Mouse (Mus musculus) midbrain, embryonic 12.5 days (tissue): Measurements from ENCODE around the gene Samd1. TPM values are rescaled to one million over a fixed set of nuclear protein-coding genes. Genes with fewer than 3 reads are reported as not detected.

Experiments
- ATAC-seq: fragments of 200-750 bp; cut with Nextera tagmentation; 2 replicates; pipeline ENCODE4 v1.8.0; 2017; ENCODE audit warnings: low read depth, moderate TSS enrichment, moderate library complexity; ENCODE audit not compliant: low FRiP score
- H3K27ac ChIP-seq: fragments of 300-500 bp; sonication (generic); replicated peaks from 2 replicates; pipeline ENCODE4 v1.5.1; 2016; ENCODE audit warnings: mild to moderate bottlenecking
- H3K27me3 ChIP-seq: fragments of 300-500 bp; sonication (generic); 2 replicates; pipeline ENCODE4 v1.6.1; 2016; ENCODE audit warnings: mild to moderate bottlenecking
- H3K36me3 ChIP-seq: fragments of 300-500 bp; sonication (generic); 2 replicates; pipeline ENCODE4 v1.6.1; 2016
- H3K4me1 ChIP-seq: fragments of 300-500 bp; sonication (generic); 2 replicates; pipeline ENCODE4 v1.6.1; 2016
- H3K4me2 ChIP-seq: fragments of 300-500 bp; sonication (generic); replicated peaks from 2 replicates; pipeline ENCODE4 v1.6.1; 2016; ENCODE audit warnings: mild to moderate bottlenecking, moderate library complexity
- H3K4me3 ChIP-seq: fragments of 300-500 bp; sonication (generic); 2 replicates; pipeline ENCODE4 v1.5.1; 2016; ENCODE audit warnings: mild to moderate bottlenecking
- H3K9ac ChIP-seq: fragments of 300-500 bp; sonication (generic); replicated peaks from 2 replicates; pipeline ENCODE4 v1.6.1; 2016; ENCODE audit warnings: mild to moderate bottlenecking, moderate library complexity
- H3K9me3 ChIP-seq: fragments of 300-500 bp; sonication (generic); 2 replicates; pipeline ENCODE4 v1.6.1; 2016; ENCODE audit warnings: mild to moderate bottlenecking
- WGBS: fragments of 180-500 bp; shearing (Covaris S2); methylation state at CpG from one replicate; pipeline ENCODE4 v1.1.7; 2016; 5-methylcytosine and 5-hydroxymethylcytosine counted together
- polyA plus RNA-seq: library from polyadenylated mRNA; unstranded; fragments of >200 nt; fragmentation: Nextera tagmentation; extraction: Ambion mirVana; gene quantifications from 2 replicates; pipeline ENCODE4 v1.2.1, GENCODE M21; 2016

Gene Samd1
- polyA plus RNA-seq: 7.7 and 9.7 TPM in 2 replicates

DNA sequence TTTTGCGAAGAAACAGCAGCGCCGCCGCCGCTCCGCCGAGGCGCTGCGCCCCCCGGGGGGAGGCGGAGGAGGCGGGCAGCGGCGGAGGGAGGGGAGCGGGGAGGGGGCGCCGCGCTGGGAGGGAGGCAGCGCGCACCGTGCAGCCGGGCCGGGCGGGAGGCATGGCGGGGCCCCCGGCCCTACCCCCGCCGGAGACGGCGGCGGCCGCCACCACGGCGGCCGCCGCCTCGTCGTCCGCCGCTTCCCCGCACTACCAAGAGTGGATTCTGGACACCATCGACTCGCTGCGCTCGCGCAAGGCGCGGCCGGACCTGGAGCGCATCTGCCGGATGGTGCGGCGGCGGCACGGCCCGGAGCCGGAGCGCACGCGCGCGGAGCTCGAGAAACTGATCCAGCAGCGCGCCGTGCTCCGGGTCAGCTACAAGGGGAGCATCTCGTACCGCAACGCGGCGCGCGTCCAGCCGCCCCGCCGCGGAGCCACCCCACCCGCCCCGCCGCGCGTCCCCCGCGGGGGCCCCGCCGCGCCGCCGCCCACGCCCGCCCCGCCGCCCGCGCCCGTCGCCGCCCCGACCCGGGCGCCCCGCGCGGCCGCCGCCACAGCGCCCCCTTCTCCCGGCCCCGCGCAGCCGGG is at the start of gene Samd1:
TSS of gene Samd1 (plus strand) at position 162 of the 631 bp plus-strand sequence.
- ATAC-seq: peak; percentile 9; the same call in 1 of the 2 replicates
- Histone ChIP-seq H3K36me3 (peaks cover 21% of the 10 kb centered on the region), H3K4me2 (peak within 1 kb of the TSS; percentile 86), H3K27me3 (peaks cover 37% of the 10 kb centered on the region), H3K27ac (peak within 1 kb of the TSS; percentile 97), H3K4me3 (peak within 1 kb of the TSS; percentile 86), H3K9me3 (no peaks in the 10 kb centered on the region), H3K9ac (peak within 1 kb of the TSS; percentile 87), H3K4me1 (peaks cover 31% of the 10 kb centered on the region)
- no CpG with 5 or more reads among the region's 112 CpGs for WGBS

DNA sequence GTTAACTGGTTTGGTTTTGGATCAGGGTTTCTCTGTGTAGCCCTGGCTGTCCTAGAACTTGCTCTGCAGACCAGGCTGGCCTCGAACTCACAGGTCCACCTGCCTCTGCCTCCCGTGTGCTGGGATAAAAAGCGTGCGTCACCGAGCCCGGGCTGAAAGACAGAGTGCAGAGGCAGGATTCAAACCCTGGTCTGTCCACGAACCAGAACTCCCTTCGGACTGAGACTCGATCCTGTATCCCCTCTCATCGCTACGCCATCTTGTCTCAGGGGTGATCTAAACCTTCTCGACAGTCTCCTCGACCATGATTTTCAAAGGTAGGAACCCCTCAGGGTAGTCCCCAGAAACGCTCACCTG is 42.7 kb upstream of the Samd1 start:
- ATAC-seq: no peak
- no peaks in the 10 kb centered on the region for H3K36me3 ChIP-seq
- H3K27ac ChIP-seq: 0 out of 2 replicates have a peak overlapping the region, but pooled peaks have one; percentile 11
- peaks cover 17% of the 10 kb centered on the region for H3K4me1 ChIP-seq
- 2% methylated on average over 14 of the region's 14 CpGs for WGBS
- peak overlapping the region; percentile 59 for H3K4me3 ChIP-seq
- no peaks in the 10 kb centered on the region for H3K9me3 ChIP-seq
- no peak overlapping the region; the same call in 1 of the 2 replicates for H3K9ac ChIP-seq
- no peaks in the 10 kb centered on the region for H3K27me3 ChIP-seq
- H3K4me2 ChIP-seq: peak overlapping the region; percentile 82

DNA sequence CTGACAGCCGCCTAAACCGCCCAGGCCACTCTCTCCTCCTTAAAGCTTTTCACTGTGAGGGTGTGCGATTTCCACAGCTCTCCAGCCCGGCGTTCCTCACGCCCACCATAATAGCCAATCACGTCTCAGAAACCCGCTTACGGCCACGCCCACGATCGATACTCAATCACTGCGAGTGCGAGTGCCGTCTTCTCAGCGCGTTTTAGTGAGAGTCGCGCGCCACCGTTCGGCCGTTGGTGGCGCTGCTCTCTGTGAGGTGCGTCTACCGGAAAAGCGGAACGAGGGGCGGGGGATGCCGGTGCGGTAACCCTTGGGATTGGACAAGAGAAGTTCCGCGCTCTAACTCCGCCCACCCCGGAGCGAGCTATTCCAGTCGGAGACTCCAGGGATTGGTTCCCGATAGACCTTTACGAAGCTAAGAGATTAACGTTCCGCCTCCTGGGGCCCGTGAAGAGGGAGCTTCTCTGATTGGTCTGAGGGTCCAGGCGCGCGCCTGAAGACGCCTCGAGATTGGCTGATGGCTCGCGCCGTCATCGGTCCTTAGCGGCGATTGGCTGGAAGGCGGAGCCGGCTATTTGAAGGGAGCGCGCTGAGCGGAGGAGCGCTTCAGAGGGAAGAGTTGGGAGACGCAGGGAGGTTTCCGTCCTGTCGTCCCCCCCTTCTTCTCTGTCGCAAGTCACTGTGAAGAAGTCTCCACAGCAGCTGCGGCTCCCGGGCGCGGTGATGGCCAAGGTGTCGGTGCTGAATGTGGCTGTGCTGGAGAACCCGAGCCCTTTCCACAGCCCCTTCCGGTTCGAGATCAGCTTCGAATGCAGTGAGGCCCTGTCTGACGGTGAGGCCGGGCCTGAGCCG is 42.1 kb upstream of the Samd1 start, which contains the start of the genes Gm10644 and Asf1b:
TSS of gene Gm10644 (minus strand) at position 100 of the 852 bp plus-strand sequence.
TSS of gene Asf1b (plus strand) at position 402 of the 852 bp plus-strand sequence.
- Histone ChIP-seq H3K4me3 (peak within 1 kb of the TSS; percentile 59), H3K9ac (peak within 1 kb of the TSS; percentile 62), H3K27me3 (no peaks in the 10 kb centered on the region), H3K36me3 (no peaks in the 10 kb centered on the region), H3K4me2 (peak within 1 kb of the TSS; percentile 82), H3K27ac (0 out of 2 replicates have a peak within 1 kb of the TSS, but pooled peaks have one; percentile 11), H3K4me1 (peaks cover 17% of the 10 kb centered on the region), H3K9me3 (no peaks in the 10 kb centered on the region)
- ATAC-seq: peak; percentile 99
- under 1% methylated on average over 75 of the region's 75 CpGs for WGBS

DNA sequence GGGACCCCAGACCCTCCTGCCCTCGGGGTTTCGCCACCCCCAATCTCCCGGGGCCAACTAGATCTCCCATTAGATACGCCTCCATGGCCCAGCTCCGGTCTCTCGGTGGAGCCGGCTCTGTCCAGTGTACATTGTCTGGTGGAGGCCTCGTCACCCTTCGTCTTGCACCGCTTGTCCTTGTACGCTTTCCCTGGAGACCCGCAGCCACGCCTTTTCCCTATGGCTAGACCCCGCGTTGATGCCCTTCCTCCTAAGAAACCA is 41.6 kb upstream of the Samd1 start:
- ATAC-seq: no peak
- H3K27ac ChIP-seq: no peak overlapping the region
- peak overlapping the region; percentile 82 for H3K4me2 ChIP-seq
- no peaks in the 10 kb centered on the region for H3K36me3 ChIP-seq
- no peaks in the 10 kb centered on the region for H3K27me3 ChIP-seq
- H3K9ac ChIP-seq: peak overlapping the region; percentile 62
- no peaks in the 10 kb centered on the region for H3K9me3 ChIP-seq
- WGBS: 2% methylated on average over 15 of the region's 15 CpGs
- H3K4me1 ChIP-seq: peaks cover 17% of the 10 kb centered on the region
- H3K4me3 ChIP-seq: peak overlapping the region; percentile 59

DNA sequence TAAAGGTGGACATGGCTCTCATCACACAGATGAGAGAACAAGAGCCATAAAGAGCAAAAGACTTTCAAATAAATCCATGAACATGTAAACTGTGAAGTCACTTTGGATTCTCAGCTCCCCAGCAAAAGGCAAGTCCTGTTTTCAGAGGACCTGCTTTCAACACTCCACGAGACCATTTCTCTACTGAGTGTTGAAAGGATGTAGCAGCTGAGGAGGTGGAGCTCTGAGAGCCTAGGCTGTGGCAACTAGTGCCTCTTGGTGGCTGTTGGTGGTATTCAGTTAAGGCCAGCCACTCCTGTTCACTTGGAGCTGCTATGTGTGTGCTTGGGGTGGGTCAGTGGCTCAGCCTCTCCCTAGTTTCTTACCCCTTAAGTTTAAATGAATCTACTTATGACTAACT is 40.7 kb upstream of the Samd1 start:
- WGBS: 43% methylated on average over 1 of the region's 1 CpGs
- no peaks in the 10 kb centered on the region for H3K9me3 ChIP-seq
- no peak for ATAC-seq

DNA sequence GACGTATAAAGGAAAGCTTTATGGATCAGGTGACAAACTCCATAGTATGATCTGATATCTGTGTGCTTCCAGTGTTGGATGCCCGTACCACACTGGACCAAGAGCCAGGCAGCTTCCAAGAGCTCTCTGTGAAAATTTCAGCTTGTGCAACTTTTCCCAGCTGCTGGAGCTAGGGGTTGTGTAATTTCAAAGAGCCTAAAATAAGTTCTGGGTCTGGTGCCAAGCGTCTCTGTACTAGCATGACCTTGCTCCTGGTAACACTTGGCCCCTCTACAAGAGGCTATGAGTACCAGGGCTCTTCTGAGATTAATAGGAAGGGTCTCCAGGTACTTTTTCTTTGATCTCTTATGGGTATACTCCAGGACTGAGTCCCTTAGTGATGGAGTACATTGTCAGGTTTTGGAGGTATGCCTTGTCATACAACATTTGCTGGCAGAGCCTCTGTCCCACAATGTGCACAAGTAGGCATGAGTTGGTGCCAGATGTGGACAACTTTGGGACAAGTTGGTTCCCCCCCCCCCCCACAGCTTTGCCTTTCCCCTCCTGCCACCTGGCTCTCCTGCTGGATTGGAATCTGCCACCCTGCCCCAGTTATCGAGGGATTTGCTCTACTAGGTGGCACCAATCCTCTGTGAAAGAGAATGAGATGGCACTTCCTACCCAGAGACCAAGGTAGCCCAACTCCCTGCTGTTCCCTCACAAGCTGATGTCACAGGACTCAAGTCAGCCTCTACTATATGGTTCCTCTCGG is 33.3 kb upstream of the Samd1 start:
- Histone ChIP-seq H3K9ac (no peak overlapping the region), H3K36me3 (peaks cover 31% of the 10 kb centered on the region), H3K4me3 (no peak overlapping the region), H3K27ac (no peak overlapping the region), H3K9me3 (no peaks in the 10 kb centered on the region), H3K27me3 (no peaks in the 10 kb centered on the region), H3K4me2 (no peak overlapping the region), H3K4me1 (no peaks in the 10 kb centered on the region)
- WGBS: 94% methylated on average over 5 of the region's 5 CpGs
- ATAC-seq: no peak

More for the DNA sequence above, 40.7 kb upstream of the Samd1 start:
- Histone ChIP-seq H3K27me3 (no peaks in the 10 kb centered on the region), H3K27ac (no peak overlapping the region), H3K4me1 (peaks cover 17% of the 10 kb centered on the region), H3K9ac (peak overlapping the region; percentile 62), H3K4me3 (peak overlapping the region; percentile 59), H3K4me2 (peak overlapping the region; percentile 82), H3K36me3 (no peaks in the 10 kb centered on the region)

DNA sequence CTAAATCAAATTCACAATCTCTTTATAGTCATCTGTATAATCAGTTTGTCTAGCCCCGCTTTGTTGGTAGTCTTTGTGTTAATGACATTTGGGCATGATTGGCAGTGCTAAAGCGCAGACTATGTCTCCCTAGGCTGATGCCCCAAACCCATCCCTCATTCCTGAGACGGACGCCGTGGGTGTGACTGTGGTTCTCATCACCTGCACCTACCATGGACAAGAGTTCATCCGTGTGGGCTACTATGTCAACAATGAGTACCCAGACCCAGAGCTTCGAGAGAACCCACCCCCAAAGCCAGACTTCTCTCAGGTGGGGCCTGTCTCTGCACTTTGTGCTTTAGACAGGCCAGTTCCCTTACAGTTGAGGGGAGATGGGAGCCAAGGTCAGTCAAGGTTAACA is 29.8 kb upstream of the Samd1 start:
- ATAC-seq: no peak
- no peak overlapping the region for H3K4me2 ChIP-seq
- no peaks in the 10 kb centered on the region for H3K9me3 ChIP-seq
- no peaks in the 10 kb centered on the region for H3K27me3 ChIP-seq
- H3K4me3 ChIP-seq: no peak overlapping the region
- WGBS: 98% methylated on average over 7 of the region's 7 CpGs
- no peak overlapping the region for H3K9ac ChIP-seq
- peaks cover 37% of the 10 kb centered on the region for H3K36me3 ChIP-seq
- H3K27ac ChIP-seq: no peak overlapping the region
- peaks cover 6% of the 10 kb centered on the region; the same call in 1 of the 2 replicates for H3K4me1 ChIP-seq

DNA sequence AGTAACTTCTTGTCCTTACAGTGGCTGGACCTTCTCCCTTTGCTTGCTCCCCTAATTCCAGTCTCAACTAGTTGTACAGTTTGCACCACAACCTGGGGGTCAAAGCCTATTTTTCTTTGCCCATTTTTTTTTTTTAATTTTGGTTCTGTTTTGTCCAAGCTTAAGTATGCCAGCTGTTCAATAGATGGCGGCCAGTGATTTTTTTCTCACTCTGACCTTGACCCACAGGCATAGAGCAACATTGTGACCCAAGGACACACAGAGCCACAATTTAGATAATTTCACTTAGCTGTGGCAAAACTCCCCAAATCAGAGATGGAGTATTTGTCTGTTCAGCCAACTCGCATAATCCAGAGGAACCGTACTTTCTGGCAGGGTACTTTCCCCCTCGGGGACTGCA is 26.4 kb upstream of the Samd1 start:
- Histone ChIP-seq H3K4me3 (no peak overlapping the region), H3K9ac (no peak overlapping the region)
- ATAC-seq: no peak

DNA sequence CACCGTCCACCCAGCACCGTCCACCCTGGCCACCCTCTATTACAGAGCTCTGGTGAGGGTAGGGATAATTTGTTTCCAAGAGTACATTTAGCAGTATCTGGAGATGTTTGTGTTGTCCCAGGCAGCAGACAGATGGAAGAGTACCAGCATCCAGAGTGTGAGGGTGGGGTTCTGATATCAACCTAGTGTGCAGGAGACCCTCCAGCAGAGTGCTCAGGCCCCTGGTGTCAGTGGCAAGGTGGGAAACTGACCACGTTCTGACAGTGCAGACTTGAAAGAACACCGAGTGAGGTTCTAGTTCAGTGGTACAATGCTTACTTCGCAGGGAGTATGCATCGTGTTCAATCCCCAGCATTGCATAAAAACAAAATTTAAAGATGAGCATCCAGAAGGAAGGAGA is 25.8 kb upstream of the Samd1 start:
- no peaks in the 10 kb centered on the region for H3K27me3 ChIP-seq
- 71% methylated on average over 6 of the region's 6 CpGs for WGBS
- H3K36me3 ChIP-seq: peaks cover 29% of the 10 kb centered on the region
- no peaks in the 10 kb centered on the region for H3K9me3 ChIP-seq
- no peak for ATAC-seq
- 0 out of 2 replicates have a peak overlapping the region, but pooled peaks have one; percentile 86 for H3K9ac ChIP-seq
- peak overlapping the region; percentile 80 for H3K4me2 ChIP-seq
- peaks cover 22% of the 10 kb centered on the region for H3K4me1 ChIP-seq
- 0 out of 2 replicates have a peak overlapping the region, but pooled peaks have one; percentile 90 for H3K27ac ChIP-seq
- H3K4me3 ChIP-seq: peak overlapping the region; percentile 95; the same call in 1 of the 2 replicates

More for the DNA sequence above, 26.4 kb upstream of the Samd1 start:
- Histone ChIP-seq H3K4me1 (peaks cover 22% of the 10 kb centered on the region), H3K27ac (no peak overlapping the region), H3K27me3 (no peaks in the 10 kb centered on the region), H3K36me3 (peaks cover 30% of the 10 kb centered on the region), H3K4me2 (no peak overlapping the region), H3K9me3 (no peaks in the 10 kb centered on the region)
- 85% methylated on average over 4 of the region's 4 CpGs for WGBS

DNA sequence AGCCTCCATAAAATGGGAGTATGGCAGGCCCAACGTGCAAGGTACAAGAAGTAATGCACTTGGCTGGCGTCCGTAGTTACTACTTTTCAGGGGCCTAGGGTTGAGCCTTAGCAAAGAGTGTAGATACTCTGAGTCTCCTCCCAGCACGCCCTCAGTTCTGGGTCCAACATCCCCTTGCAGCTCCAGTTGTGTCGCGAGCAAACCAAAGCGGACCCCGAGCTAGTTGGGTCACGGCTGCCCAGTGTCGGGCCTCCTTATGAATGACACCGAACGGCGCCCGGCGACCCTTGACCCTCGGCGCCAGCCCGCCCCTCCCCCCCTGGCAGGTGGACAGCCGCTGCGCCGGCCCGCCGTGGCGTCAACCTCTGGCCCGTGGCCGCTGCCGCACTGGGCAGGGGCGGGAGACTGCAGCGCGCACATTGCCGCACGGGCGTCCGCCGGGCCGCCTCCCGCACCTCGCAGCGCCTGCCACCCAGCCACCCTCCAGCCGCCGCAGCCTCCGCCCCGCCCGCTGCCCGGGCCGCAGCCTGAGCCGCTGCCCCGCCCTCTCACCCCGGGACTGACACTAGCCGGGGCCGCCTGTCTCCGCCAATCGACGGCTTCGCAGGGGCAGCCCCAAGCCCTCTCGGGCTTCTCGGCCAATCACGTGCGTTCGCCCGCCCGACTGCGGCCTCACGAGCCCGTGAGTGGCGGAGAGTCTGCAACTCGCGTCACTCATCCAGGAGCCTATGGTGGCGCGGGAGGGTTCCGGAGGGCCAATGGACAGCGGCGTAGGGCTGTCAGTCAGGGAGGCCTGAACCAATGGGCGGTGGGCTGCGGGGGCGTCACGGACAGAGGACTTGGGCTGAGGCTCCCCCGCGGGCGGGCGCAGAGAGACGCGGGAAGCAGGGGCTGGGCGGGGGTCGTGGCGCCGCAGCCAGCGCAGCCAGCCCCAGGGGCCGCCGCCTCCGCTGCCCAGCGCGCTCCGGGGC is 25.0 kb upstream of the Samd1 start, which contains the start of gene Prkaca:
TSS of gene Prkaca (plus strand) at position 844 of the 971 bp plus-strand sequence.
- under 1% methylated on average over 63 of the region's 94 CpGs for WGBS
- H3K4me2 ChIP-seq: peak within 1 kb of the TSS; percentile 98
- peak within 1 kb of the TSS; percentile 87 for H3K9ac ChIP-seq

More for the DNA sequence above, 25.0 kb upstream of the Samd1 start, which contains the start of gene Prkaca:
- Histone ChIP-seq H3K27me3 (no peaks in the 10 kb centered on the region), H3K9me3 (no peaks in the 10 kb centered on the region), H3K4me1 (peaks cover 29% of the 10 kb centered on the region), H3K4me3 (peak within 1 kb of the TSS; percentile 95), H3K36me3 (peaks cover 22% of the 10 kb centered on the region), H3K27ac (peak within 1 kb of the TSS; percentile 90)
- peak; percentile 100 for ATAC-seq
